Mouse (Mus musculus): Measurements from ENCODE around the gene Gm7271. TPM values are rescaled to one million over a fixed set of nuclear protein-coding genes. Genes with fewer than 3 reads are reported as not detected.

Gm7271 gene
- total RNA-seq, 1 experiment from 2014 or later: not detected

Other genes with a start within 250 kb of the Gm7271 start
- gene Clock, start 179.2 kb upstream of the Gm7271 start, total RNA-seq (2017): 11.0 and 13.9 TPM in 2 replicates
- gene Pdcl2, start 152.9 kb upstream of the Gm7271 start, total RNA-seq (2017): not detected in 2 replicates
- gene Nmu, start 120.3 kb upstream of the Gm7271 start, total RNA-seq (2017): not detected in 2 replicates
- gene Exoc1, start 45.3 kb downstream of the Gm7271 start, total RNA-seq (2017): 58.8 and 78.7 TPM in 2 replicates
- gene Cep135, start 104.7 kb downstream of the Gm7271 start, total RNA-seq (2017): 17.0 and 21.8 TPM in 2 replicates
- gene C530008M17Rik, start 172.5 kb downstream of the Gm7271 start, total RNA-seq (2017): 6.8 and 10.1 TPM in 2 replicates

Measured in common myeloid progenitor, adult 5-6 weeks (primary cell).